Mouse (Mus musculus) cerebellum, postnatal 4 days (tissue): Measurements from ENCODE around the gene Acox3.
A peak's percentile ranks its signal among the peaks of the same experiment; 100 is the strongest.

Experiments
- DNase-seq, 2 experiments: peaks; one replicate each; pipeline ENCODE4 v3.0.0; 2022; ENCODE audit warnings: low spot score in 2 of 2, mixed read lengths in 1 of 2

Acox3 gene

DNA sequence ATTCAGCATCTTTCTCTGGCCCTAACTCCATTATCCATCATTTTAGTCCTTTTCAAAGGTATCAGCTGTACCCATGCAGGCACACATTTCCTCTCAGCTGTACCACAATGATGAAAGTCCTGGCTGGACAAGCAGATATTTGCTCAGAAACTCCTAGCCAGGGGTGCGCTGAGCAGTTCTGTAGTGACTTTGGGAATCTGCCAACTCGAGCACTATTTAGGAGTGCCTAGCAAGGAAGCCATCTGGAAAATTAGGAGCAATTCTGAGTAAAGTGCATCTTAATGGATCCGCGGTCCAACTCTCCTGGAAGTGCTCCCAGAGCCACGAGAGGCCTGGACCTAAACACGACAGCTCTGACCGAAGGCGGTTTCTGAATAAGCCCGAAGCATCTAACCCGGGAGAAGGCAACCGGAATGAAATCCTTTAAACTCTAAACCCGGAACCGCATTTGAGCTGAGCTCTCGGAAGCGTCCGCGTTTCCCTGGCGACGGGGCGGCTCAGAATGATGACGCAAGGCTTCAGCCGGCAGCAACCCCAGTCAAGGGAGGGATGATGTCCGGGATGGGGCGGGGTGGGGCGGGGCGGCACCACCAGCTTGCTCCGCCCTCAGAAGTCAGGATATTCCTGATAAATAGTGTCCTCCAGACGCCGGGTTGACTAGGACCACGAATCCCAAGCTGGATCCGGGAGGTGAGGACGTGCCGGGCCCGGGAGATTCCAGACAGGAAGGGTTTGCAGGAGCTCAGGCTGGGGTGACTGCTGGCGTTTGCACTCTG lies at the start of gene Acox3:
Gene Acox3 (plus strand): TSS at position 596 of the 776 bp plus-strand sequence.
- peak; percentile 92 to 93 for DNase-seq

DNA sequence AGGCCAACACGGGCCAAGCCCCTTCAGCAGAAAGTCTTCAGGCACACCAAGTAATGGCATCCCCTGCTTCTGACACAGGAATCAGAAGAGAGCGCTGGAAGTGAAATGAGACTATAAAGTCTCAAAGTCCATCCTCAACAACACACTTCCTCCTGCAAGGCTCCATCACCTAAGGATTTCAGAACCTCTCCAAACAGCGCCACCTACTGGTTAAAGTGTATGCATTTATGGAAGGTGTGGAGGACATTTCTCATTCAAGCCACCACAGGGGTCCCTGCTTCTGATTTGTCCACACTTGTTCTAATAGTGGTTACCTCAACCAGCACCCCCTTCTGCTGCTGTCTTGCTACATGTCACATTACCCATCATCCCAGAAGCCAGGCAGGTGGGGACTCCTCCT lies 46.6 kb upstream of the Acox3 start:
- no peak for DNase-seq

DNA sequence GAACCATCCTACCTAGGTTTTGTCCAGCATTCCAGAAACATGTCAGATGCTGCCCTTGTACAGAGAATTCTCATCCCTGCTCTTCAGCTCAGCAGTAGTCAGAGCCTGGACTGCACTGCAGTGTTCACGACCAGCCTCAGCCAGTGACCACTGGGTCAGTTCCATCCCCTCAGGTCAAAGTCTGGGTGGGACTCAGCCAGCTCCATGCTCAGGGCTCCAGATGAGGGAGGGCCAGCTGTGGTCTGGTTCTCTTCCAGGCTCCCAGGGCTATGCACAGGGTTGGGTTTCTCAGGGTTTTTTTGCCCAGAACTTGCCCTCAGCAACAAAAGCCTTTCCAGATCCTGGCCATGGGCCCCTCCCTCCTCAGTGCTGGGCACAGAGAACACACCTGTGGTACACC lies 45.4 kb upstream of the Acox3 start:
- DNase-seq: no peak

DNA sequence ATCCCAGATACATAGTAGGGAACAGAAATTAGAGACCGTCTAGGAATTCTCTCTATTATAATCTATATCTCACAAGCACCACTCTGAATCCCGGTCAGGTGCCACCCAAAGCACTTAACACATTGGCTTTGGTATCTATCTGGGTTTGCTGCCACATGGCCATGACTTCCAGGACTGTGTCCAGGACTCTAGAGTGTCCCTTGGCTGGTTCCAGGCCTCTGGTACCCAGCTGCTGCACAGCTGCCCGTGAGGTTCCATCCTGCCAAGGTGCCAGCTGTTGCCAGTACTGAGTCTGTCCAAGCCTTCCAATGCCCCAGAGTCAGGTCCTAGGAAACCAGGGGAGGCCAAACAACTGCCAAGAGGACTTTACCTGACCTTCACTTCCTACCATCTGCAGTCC lies 44.8 kb upstream of the Acox3 start:
- DNase-seq: no peak

DNA sequence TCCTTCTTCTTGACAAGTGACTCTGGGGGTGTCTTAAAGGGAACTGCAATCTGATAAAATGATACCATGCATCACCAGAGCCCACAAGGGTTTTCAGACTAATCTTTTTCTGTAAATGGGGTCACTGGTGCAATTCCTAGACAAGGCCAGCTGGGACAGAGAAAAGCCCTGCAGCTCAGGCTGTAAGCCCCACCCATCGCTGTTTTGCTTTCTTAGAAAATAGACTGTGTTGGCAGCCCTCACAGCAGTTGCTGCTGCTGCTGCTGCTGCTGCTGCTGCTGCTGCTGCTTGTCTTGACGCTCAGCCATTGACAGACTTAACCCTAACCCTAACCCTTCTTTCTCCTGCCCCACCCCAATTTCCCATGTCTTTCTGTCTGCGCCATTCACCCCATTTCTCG lies 43.3 kb upstream of the Acox3 start:
- DNase-seq: no peak

DNA sequence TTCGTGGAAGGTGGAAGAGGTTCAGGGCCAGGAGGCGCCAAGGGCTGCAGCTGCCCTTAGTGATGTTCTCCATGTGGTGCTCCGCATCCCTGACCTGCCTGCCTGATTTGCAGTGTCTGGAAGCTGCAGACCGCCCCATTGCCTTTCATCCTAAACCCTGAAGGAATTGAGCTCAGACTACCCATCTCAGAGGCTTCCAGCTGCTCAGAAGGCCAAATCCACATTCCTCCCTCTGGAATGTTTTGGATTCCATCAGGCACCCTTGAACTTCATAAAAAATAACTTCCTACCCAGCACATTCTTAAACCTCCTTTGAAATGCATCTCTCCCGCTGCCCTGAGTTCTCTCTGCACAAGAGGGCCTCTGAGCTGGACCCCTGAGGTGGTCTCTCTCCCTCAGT lies 42.3 kb upstream of the Acox3 start:
- no peak for DNase-seq

DNA sequence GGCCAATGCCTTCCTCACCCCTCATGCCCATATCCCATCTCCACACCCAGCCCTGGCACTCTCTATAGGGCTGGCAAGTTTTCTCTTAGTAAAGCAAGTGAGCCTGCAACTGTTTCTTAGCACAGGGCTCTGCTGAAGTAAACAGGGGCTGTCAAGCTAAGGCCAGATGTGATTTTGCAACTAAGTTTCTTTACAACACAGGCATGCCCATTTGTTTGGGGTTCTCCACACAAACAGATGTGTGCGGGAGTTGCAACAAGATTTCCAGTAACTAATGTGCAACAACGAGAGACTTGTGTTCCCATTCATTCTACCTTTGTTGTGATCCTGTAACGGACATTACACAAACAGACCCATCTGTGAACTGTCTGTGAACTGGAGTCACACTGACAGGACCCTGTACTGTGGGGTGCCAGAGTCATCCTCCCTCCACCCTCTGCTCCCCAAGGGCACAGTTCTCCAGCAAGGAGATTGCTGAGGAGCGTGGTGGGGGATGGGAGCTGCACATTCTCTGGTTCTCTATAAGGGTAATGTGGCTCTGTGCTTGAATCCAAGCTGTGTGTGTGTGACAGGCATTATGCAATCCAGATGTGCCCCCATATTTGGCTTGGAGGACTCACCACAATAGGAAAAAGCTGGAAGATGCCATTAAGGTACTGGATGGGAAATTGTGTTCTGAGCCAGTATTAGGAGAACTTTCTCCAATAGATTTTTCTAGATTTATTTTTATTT lies 41.6 kb upstream of the Acox3 start:
- DNase-seq: no peak

DNA sequence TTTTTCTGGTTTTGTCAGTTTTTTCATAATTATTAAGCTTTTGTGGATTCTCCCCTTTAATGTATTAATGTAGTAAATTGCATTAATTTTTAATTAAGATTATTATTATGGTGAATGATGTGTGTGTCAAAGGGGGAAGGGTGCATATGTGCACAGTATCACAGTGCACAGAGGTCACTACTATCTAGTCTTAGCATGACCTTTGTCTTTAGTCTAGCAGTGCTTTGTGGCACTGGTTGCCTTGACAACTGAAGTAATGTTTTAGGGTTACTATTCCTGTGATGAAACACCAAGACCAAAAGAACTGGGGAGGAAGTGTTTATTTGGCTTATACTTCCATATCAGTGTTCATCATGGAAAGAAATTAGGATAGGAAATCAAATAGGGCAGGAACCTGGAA lies 36.7 kb upstream of the Acox3 start:
- DNase-seq: no peak

DNA sequence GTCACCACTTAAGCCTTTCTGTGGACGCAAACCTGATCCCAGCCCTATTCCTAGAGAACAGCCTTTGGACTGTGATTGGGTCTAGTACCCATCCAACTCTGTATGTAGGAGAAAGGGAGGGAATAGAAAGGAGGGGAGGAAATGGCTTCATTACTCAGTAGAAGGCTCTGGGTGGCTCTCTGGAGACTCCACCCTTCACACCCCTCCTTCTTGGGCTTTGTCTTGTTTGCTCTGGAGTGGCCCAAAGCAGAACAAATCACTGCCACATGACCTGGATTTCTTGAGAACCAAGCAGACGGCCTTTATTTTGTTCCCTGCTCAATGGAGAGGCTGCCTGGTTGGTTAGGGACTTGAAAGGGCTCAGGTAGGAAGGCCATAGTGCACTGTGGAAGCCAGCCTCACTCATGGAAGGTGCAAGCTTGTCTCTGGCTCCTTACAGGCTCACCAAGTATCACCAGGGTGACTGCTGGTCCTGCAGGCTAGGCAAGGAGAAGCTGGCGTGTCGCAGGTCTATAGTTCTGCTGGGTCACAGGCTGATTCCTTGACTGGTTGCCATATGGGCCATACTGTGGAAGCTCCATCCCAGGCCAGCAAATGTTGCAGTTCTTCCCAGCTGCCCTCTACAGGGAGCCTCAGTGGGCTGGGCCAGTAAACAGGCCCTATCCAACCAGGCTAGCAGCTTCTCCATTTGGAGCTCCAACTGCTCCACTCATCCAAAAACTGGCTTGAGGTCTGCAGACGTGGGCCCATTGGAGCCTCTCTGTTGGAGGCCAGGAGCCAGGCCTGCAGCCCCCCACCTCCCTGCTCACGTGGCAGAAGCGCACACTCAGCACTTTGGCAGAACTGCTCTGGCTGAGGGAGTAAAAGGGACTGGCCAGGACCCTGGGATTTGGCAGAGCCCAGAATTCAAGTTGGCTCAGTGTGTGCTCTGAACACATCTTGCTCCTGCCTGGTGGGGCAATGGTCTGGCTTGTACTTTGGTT lies 30.7 kb upstream of the Acox3 start:
- DNase-seq: peak in 1 of 2 experiments; percentile 52

DNA sequence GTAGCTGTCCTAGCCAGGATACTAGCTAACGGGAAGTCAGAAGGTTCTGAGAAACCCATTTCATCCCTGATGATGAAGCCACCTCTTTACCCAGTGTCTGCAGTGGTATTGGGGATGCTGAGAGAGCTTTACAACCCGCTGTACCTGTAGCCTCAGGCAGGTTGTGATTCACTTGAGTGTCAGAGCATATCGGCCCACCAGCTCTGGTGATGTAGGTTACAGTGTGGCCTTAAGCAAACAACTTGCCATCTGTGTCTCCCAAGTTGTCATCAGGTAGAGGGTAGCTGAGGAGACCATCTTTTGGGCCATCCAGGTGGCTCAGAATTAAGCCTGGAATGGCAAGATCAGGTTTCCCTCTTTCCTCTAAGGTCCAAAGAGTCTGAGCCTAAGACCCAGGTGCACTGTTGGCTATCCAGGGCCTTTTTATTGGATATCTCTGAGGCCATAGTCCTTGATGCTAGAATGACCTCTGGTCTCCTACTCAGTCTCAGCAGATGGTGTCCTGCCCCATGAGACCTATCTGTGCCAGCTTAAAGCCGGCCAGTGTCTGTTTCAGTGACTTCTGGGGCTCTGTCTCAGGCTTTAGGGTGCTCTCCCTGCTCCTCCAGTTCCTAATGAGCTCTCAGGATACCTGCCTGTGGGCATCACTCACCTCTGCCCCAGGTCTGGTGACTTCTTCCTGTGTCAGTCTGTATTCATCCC lies 29.9 kb upstream of the Acox3 start:
- DNase-seq: no peak

DNA sequence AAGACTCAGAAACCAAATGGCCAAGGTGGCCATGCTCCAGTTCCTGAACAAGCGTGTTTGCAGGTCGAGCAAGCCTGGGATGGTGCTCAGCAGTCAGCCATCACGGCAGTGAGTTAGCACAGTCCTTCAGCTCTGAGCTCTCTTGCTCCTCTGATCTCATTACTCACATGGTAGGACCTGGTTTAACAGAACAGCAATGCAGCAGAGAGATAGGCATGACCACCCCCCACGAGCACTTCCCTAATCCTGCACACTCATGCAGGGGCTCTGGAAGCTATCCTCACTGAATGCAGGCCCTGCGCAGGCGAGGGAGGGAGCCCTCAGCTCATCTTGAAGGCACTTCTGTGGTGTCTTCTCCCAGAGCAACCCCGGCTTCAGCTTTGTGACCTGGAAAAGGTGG lies 26.4 kb upstream of the Acox3 start:
- no peak for DNase-seq

DNA sequence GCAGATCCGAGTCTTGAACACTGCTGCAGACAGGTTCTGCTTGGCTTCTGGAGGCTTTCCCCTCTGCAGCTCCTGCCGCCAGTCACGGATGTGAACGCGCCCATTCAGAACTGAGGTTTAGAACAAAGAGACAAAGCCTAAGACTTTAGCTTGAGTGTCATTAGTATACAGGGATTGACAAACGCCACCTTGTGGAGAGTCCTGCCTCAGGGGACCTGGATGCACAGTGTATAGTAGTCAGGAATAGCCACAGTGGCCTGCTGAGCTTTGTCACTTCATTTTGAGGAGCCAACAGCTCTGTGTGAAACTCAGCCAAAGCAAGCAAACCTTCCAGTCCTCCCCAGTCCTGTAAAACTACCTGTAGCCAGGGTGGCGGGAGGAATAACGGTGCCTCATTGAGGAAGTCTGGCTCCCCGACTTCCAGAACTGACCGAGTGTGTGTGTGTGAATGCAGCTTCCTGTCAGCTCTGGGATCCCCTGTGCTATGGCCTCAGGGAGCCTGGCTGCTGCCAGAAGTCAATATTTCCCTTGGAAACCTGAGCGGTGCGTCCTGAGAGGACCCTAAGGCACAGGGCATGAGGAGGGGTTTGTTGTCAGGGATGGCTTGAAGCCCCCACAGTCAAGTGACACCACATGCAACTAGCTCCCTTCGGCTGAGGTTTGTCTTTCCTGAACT lies 24.8 kb upstream of the Acox3 start:
- DNase-seq: no peak

DNA sequence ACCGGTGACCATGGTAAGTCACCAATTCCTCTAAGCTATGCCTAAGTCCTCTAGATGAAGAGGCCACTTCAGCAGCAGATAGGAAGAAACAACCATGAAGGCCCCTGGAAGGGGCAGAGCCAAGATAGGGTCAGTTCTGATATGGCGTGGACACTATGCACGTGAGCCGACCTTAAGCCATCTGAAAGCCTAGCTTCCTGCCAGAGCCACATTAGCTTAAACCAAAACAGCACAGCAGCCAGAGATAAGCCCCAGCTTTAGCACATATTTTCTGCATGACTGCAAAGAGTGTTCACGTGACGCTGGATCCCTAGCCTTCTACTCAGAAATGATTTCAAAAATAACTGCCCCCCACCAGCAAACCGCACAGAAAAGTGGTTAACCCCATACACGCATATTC lies 23.4 kb upstream of the Acox3 start:
- no peak for DNase-seq

DNA sequence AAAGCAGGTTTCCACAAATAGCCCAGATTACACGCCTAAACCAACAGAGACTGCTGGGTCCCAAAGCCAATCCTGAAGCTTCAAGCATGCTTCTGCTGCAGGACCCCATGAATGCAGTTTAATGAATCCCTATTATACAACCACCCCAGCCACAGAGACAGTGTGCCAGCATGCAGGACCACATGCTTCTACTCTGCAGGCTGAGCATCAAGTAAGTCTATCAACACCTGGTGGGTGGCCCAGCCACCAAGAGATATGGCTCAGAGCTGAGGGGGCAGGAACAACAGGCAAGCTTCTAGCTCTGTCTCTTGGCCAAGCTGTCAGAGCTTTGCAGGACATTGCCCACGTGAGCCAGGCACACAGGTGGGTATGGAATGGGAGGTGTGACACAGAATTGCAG lies 20.2 kb upstream of the Acox3 start:
- no peak for DNase-seq

DNA sequence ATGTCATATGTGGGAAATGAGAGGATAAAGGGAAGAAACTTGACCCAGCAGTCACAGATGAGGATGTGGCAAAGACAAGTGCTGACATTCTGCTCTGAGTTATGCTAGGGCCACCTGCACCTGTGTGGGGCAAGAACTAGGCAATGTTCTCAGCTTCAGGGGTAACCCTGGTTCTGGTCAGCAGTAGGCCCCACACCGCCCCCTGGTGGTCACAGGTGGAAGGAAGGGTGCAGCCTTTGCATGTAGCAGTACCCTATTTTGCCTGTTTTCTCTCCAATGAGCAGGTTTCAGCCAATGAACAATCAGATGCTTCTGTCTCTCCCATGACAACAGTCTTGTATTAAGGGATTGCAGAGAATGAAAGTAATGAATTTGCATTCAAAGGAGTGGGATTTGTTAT lies 19.4 kb upstream of the Acox3 start:
- peak; percentile 78 to 85 for DNase-seq

DNA sequence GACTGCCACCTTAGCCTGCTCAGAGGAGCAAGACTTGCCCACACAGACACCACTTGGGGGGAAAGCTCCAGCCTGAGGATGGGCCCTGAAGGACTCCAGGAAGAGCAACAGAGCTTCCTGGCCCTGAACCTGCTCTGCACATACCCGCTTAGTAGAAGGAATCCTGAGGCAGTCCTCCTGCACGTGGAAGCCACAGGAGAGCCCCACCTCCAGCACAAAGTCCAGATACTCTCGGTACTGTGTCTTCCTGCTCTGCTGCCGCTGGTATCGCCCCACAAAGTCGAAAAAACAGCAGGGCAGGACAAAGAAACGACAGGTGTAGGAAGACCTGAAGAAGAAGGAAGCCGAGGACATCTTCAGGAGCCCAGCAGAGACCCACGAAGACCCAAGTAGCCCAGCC lies 17.6 kb upstream of the Acox3 start:
- no peak for DNase-seq

DNA sequence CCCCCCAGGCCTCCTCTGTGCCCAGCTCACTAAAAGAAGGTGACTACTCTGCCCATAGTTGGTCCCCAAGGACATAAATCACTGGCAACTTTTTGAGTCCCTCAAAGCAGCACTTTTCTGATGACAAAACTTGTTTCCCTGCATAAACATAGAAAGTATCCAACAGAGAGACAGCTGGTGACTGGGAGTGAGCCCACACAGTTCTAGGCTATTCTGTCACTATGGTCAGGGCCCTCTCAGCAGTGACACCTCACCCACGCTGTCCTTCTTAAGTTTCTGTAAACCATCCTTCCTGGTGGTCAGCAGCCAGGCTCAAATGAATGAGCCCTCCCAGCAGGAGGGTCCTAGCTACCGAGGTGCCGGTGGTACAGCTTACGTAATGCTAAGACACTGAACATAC lies 16.2 kb upstream of the Acox3 start:
- DNase-seq: no peak

DNA sequence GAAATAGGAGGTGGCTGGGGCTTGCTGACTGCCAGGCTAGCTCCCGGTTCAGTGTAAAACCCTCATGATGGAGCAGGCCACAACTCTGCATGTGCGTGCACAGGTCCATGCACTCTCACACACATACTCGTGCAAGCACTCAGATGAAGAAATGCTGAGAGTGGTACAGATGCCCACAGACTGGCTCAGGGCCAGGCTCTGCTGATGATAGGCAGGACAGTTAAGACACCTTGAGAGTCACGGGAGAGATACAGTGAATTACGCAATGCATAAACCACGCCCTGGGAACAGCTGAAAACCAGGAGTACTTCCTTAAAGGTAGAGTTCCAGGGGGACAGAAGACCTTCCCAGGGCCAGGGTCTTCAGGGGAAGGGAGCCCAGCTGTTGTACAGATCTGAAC lies 11.3 kb upstream of the Acox3 start:
- DNase-seq: no peak

DNA sequence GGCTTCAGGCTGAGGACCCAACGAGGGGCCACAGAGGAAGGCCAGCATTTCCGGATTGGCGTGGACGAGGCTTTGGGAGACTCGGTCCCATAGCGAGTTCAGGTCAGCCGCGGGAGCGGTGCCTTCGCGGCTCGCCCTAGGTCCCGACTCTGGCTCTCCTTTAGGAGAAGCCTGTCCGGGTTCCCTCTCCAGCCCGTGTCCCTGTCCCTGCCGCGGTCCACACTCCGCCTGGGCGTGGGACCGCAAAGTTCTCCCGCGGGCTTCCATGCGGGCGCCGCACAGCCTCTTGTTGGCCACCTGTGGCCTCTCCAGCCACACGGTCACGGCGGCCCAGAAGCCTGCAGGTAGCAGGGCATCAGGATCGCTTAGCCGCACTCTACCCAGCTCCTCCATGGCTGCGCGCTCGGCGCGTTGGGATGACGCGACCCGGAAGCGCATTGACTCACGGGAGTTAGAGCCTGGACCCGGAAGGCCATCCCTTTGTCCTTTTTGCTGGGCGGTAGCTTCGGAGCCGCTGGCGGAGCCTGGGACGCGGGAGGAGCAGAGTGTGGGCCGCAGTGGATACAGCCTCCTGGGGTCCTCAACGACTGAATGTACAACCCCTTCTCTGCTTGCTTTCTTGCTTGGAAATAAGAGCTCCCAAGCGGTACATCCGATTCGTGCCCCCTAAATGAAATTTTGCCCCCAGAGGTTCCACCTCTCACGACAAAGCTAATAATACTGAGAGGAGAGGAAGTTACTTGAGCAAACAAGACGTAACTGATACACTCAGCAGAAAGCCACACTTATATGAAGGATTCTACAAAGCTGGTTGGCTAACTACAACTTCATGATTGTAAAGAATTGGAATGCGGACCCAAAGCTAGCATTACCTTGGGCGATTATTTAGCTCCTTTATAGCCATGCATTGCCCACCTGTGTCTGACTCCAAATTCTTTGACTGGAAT lies 7.9 kb upstream of the Acox3 start, which contains the start of gene Trmt44:
Gene Trmt44 (minus strand): TSS at position 418 of the 947 bp plus-strand sequence.
- DNase-seq: peak; percentile 80 to 91
